In the genomic region with DNA sequence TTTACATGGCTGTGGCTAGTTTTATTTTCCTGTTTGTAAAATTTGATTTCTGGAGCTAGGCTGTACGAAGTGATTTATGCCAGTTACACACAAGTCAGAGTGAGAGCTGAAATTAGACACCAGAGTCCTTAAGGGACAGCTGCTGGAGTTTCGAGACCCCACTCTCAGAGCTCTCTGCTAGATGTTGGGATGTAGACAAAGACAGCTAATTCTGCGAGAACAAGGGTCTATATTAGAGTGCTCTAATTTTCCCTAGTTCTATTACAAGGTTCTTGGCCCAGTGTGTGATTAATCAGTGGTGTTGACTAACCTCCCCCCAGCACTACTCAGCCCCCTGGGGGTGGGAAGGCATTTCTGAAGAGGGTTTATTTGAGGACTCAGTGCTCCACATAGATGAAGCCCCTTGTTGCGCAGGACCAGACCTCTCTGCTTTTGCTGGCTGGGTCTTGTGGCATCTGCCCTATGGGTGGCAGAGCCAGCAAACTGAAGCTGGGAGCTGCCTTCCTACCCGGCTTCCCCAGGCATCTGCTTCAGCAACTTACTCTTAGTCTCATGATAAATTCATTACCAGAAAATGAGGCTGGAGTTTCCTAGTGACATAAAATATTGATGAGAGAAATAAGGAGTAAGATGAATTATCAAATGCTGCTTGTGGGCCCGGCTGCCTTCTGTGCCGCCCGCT, we compare ENCODE assay signal across 18 mouse cellular contexts.
A peak's percentile ranks its signal among the peaks of the same experiment; 100 is the strongest.
DNase-seq lines count a peak whose midpoint lies in the region; ATAC-seq and TF ChIP-seq lines count a peak whose summit lies in the region.
"Had no signal": no experiment of that assay in that cellular context is flagged by ENCODE, and none has a peak within 500 bp of the region (broad histone marks: within the 10 kb centered on the region; RNA-seq: fewer than 3 reads in every experiment).

No protein-coding gene starts in this region.

- no peaks in the 10 kb centered on the region for H3K9me3 ChIP-seq in kidney, postnatal 0 days (replicated peaks; ENCODE audit: low read length)
- no peaks in the 10 kb centered on the region for H3K9me3 ChIP-seq in forebrain, embryonic 15.5 days
- H3K9me3 ChIP-seq: heart, embryonic 13.5 days; hindbrain, embryonic 10.5 days had no signal

- DNase-seq in kidney, postnatal 0 days (ENCODE audit: low spot score): peak; percentile 9
- no peak for DNase-seq in kidney, adult 11 months
- DNase-seq in brain, embryonic 14.5 days (ENCODE audit: low read depth): peak; percentile 61
- DNase-seq in layer of hippocampus, adult 9-11 months: peak; percentile 17
- no peak for DNase-seq in gastrocnemius, postnatal 4 days (ENCODE audit: low spot score in 2 of 2)
- DNase-seq in spleen, postnatal 10 days (ENCODE audit: low spot score in 2 of 2): no peak
- no peak for DNase-seq in adrenal gland, postnatal 10 days
- DNase-seq: cerebellum, adult 18-20 months; gastrocnemius, postnatal 10 days; kidney, adult 18-20 months; kidney, postnatal 36 days; spleen, adult 18-20 months; thymus, postnatal 25 days had no signal

- H3K27me3 ChIP-seq in kidney, postnatal 0 days (ENCODE audit: insufficient read depth, low read length): no peaks in the 10 kb centered on the region
- no peaks in the 10 kb centered on the region for H3K27me3 ChIP-seq in forebrain, embryonic 15.5 days
- H3K27me3 ChIP-seq: heart, embryonic 13.5 days had no signal

- TF ChIP-seq CTCF in kidney, postnatal 0 days (IDR thresholded peaks at IDR 0.05; ENCODE audit: low read depth): no peak
- no peak for TF ChIP-seq CTCF in brain, embryonic 14.5 days (IDR thresholded peaks at IDR 0.05; ENCODE audit: borderline replicate concordance, extremely low read depth, insufficient read depth, insufficient read length)

- no peak overlapping the region for H3K27ac ChIP-seq in kidney, postnatal 0 days
- H3K27ac ChIP-seq in forebrain, embryonic 15.5 days (replicated peaks): peak overlapping the region; percentile 7
- H3K27ac ChIP-seq: heart, embryonic 13.5 days; hindbrain, embryonic 10.5 days; stomach, postnatal 0 days had no signal

- no peak for TF ChIP-seq POLR2A in brain, embryonic 14.5 days (IDR thresholded peaks at IDR 0.05; ENCODE audit: borderline replicate concordance, extremely low read depth, insufficient read depth, insufficient read length, poor library complexity, severe bottlenecking)

- no peak overlapping the region for H3K4me2 ChIP-seq in kidney, postnatal 0 days (ENCODE audit: low read length)
- no peak overlapping the region for H3K4me2 ChIP-seq in forebrain, embryonic 15.5 days (replicated peaks)
- H3K4me2 ChIP-seq: heart, embryonic 13.5 days had no signal

- 58% methylated on average over 8 of the region's 8 CpGs for WGBS in kidney, postnatal 0 days
- WGBS in forebrain, embryonic 15.5 days: 60% methylated on average over 8 of the region's 8 CpGs

- ATAC-seq in kidney, postnatal 0 days (replicated peaks; ENCODE audit: low FRiP score, low read depth): no peak
- peak; percentile 60; the same call in 1 of the 2 replicates for ATAC-seq in forebrain, embryonic 15.5 days (replicated peaks)
- ATAC-seq: CD4-positive, CD25-positive, alpha-beta regulatory T cell, adult 4 months had no signal

- no peak overlapping the region for H3K4me3 ChIP-seq in kidney, postnatal 0 days (replicated peaks; ENCODE audit: low read depth, low read length)
- no peak overlapping the region for H3K4me3 ChIP-seq in forebrain, embryonic 15.5 days
- H3K4me3 ChIP-seq: heart, embryonic 13.5 days; hindbrain, embryonic 10.5 days had no signal

- H3K9ac ChIP-seq in kidney, postnatal 0 days (ENCODE audit: low read depth, low read length): no peak overlapping the region
- H3K9ac ChIP-seq in forebrain, embryonic 15.5 days (replicated peaks): no peak overlapping the region
- H3K9ac ChIP-seq: heart, embryonic 13.5 days had no signal

- no peaks in the 10 kb centered on the region for H3K4me1 ChIP-seq in kidney, postnatal 0 days (replicated peaks; ENCODE audit: insufficient read depth, low read length)
- peaks cover 12% of the 10 kb centered on the region; the same call in 1 of the 2 replicates for H3K4me1 ChIP-seq in forebrain, embryonic 15.5 days
- H3K4me1 ChIP-seq: heart, embryonic 13.5 days; hindbrain, embryonic 10.5 days had no signal

- no peaks in the 10 kb centered on the region for H3K36me3 ChIP-seq in kidney, postnatal 0 days (ENCODE audit: insufficient read depth, low read length)
- H3K36me3 ChIP-seq in forebrain, embryonic 15.5 days: no peaks in the 10 kb centered on the region
- H3K36me3 ChIP-seq: heart, embryonic 13.5 days; hindbrain, embryonic 10.5 days had no signal

Comparison
In these comparisons a context has a peak if more than half of its experiments do, and no peak if none do; other contexts are left out.
1. DNase-seq: peak in kidney, postnatal 0 days (single experiment), brain, embryonic 14.5 days (single experiment) and layer of hippocampus, adult 9-11 months (single experiment); none in kidney, adult 11 months (single experiment), gastrocnemius, postnatal 4 days (0 of 2), spleen, postnatal 10 days (0 of 2) and adrenal gland, postnatal 10 days (single experiment).